Mouse (Mus musculus): ENCODE measurements around the gene Mblac1. TPM values are rescaled to one million over a fixed set of nuclear protein-coding genes. Genes with fewer than 3 reads are reported as not detected.

The Mblac1 gene
- polyA plus RNA-seq, 1 experiment from 2014 or later: 9.7 TPM

MicroRNAs encoded within 50 kb of the gene (microRNA counts, 519-probe panel; counts per million panel counts)
- microRNA mmu-miR-106b (6,828 counts per million, percentile 83 among the panel's probes with 10 or more counts), microRNA mmu-miR-25 (9,022 counts per million, percentile 96 among the panel's probes with 10 or more counts), microRNA mmu-miR-93 (6,624 counts per million, percentile 79 among the panel's probes with 10 or more counts)

Small RNAs within 50 kb of the gene (microRNA-seq; reads per million reads assigned to microRNA genes)
- gene Mir106b: 11,332 reads per million, percentile 95 among the genes with 10 or more reads in this experiment
- gene Mir25: 953 reads per million, percentile 75 among the genes with 10 or more reads in this experiment
- gene Mir93: 18,583 reads per million, percentile 96 among the genes with 10 or more reads in this experiment

Other genes with a start within 250 kb of the Mblac1 start
- gene Gjc3, start 231.2 kb upstream of the Mblac1 start, polyA plus RNA-seq (2016; fragmentation: Nextera tagmentation; extraction: Ambion mirVana): 0.08 and 0.19 TPM in 2 replicates
- gene Azgp1, start 212.8 kb upstream of the Mblac1 start, polyA plus RNA-seq (2016; fragmentation: Nextera tagmentation; extraction: Ambion mirVana): not detected in 2 replicates
- not detected in 2 replicates for gene Smok3a, start 173.1 kb upstream of the Mblac1 start, polyA plus RNA-seq (2016; fragmentation: Nextera tagmentation; extraction: Ambion mirVana)
- not detected in 2 replicates for gene Smok3b, start 172.9 kb upstream of the Mblac1 start, polyA plus RNA-seq (2016; fragmentation: Nextera tagmentation; extraction: Ambion mirVana)
- gene Smok3c, start 141.1 kb upstream of the Mblac1 start, polyA plus RNA-seq (2016; fragmentation: Nextera tagmentation; extraction: Ambion mirVana): not detected in 2 replicates
- 26.8 and 32.1 TPM in 2 replicates for gene Zkscan1, start 109.2 kb upstream of the Mblac1 start, polyA plus RNA-seq (2016; fragmentation: Nextera tagmentation; extraction: Ambion mirVana)
- gene Zscan21, start 77.4 kb upstream of the Mblac1 start, polyA plus RNA-seq (2016; fragmentation: Nextera tagmentation; extraction: Ambion mirVana): 78.8 and 80.9 TPM in 2 replicates
- 23.4 and 27.4 TPM in 2 replicates for gene Zfp113, start 38.6 kb upstream of the Mblac1 start, polyA plus RNA-seq (2016; fragmentation: Nextera tagmentation; extraction: Ambion mirVana)
- gene Cops6, start 33.2 kb upstream of the Mblac1 start, polyA plus RNA-seq (2016; fragmentation: Nextera tagmentation; extraction: Ambion mirVana): 332 and 333 TPM in 2 replicates
- 32.0 and 36.3 TPM in 2 replicates for gene Ap4m1, start 22.3 kb upstream of the Mblac1 start, polyA plus RNA-seq (2016; fragmentation: Nextera tagmentation; extraction: Ambion mirVana)
- 298 and 302 TPM in 2 replicates for gene Mcm7, start 21.9 kb upstream of the Mblac1 start, polyA plus RNA-seq (2016; fragmentation: Nextera tagmentation; extraction: Ambion mirVana)
- gene Taf6, start 6.9 kb upstream of the Mblac1 start, polyA plus RNA-seq (2016; fragmentation: Nextera tagmentation; extraction: Ambion mirVana): 114 and 122 TPM in 2 replicates
- gene Cnpy4, start 6.8 kb upstream of the Mblac1 start, polyA plus RNA-seq (2016; fragmentation: Nextera tagmentation; extraction: Ambion mirVana): 57.7 and 64.7 TPM in 2 replicates
- not detected in 2 replicates for gene Nxpe5, start 31.6 kb downstream of the Mblac1 start, polyA plus RNA-seq (2016; fragmentation: Nextera tagmentation; extraction: Ambion mirVana)
- 41.8 and 42.5 TPM in 2 replicates for gene Lamtor4, start 61.2 kb downstream of the Mblac1 start, polyA plus RNA-seq (2016; fragmentation: Nextera tagmentation; extraction: Ambion mirVana)
- gene BC037034, start 69.7 kb downstream of the Mblac1 start, polyA plus RNA-seq (2016; fragmentation: Nextera tagmentation; extraction: Ambion mirVana): 9.7 and 11.0 TPM in 2 replicates
- 4.0 and 4.5 TPM in 2 replicates for gene Gal3st4, start 78.5 kb downstream of the Mblac1 start, polyA plus RNA-seq (2016; fragmentation: Nextera tagmentation; extraction: Ambion mirVana)
- 0.12 and 0.25 TPM in 2 replicates for gene Gm43720, start 85.6 kb downstream of the Mblac1 start, polyA plus RNA-seq (2016; fragmentation: Nextera tagmentation; extraction: Ambion mirVana)
- 62.5 and 62.8 TPM in 2 replicates for gene Gpc2, start 85.7 kb downstream of the Mblac1 start, polyA plus RNA-seq (2016; fragmentation: Nextera tagmentation; extraction: Ambion mirVana)
- 8.2 and 9.2 TPM in 2 replicates for gene Stag3, start 85.9 kb downstream of the Mblac1 start, polyA plus RNA-seq (2016; fragmentation: Nextera tagmentation; extraction: Ambion mirVana)
- gene Pvrig, start 147.6 kb downstream of the Mblac1 start, polyA plus RNA-seq (2016; fragmentation: Nextera tagmentation; extraction: Ambion mirVana): not detected in 2 replicates
- gene Zfp157, start 247.2 kb downstream of the Mblac1 start, polyA plus RNA-seq (2016; fragmentation: Nextera tagmentation; extraction: Ambion mirVana): 57.3 and 57.4 TPM in 2 replicates

Measured in limb, embryonic 12.5 days (tissue).